Mouse (Mus musculus): ENCODE results near the gene Fam227b. TPM values are rescaled to one million over a fixed set of nuclear protein-coding genes. Genes with fewer than 3 reads are reported as not detected.

Gene Fam227b
- polyA plus RNA-seq, 1 experiment from 2014 or later = not detected

GRCm38 (mm10) chr2:126034379-126035005 lies 117.3 kb downstream of the Fam227b start, which contains the start of gene Fgf7:
TSS of gene Fgf7 (plus strand) at chr2:126034658.
- Histone ChIP-seq H3K9me3 (replicated peaks; ENCODE audit: control insufficient read depth, low read length) (no peaks in the 10 kb centered on the region), H3K36me3 (ENCODE audit: control insufficient read depth, insufficient read depth, low read length) (no peaks in the 10 kb centered on the region), H3K4me3 (ENCODE audit: low read depth, low read length) (no peak within 1 kb of the TSS), H3K4me2 (ENCODE audit: low read length) (no peak within 1 kb of the TSS), H3K4me1 (ENCODE audit: control insufficient read depth, insufficient read depth, low read length) (no peaks in the 10 kb centered on the region), H3K27ac (ENCODE audit: low read depth, low read length) (no peak within 1 kb of the TSS), H3K9ac (ENCODE audit: low read length) (no peak within 1 kb of the TSS), H3K27me3 (replicated peaks; ENCODE audit: control insufficient read depth, insufficient read depth, low read length) (no peaks in the 10 kb centered on the region)
- WGBS = 28% methylated on average over 15 of the region's 15 CpGs
- ATAC-seq (peak; percentile 85), DNase-seq (ENCODE audit: low spot score) (peak; percentile 73)

GRCm38 (mm10) chr2:126033114-126033972 lies 118.5 kb downstream of the Fam227b start:
- Histone ChIP-seq H3K4me1 (ENCODE audit: control insufficient read depth, insufficient read depth, low read length) (no peaks in the 10 kb centered on the region), H3K36me3 (ENCODE audit: control insufficient read depth, insufficient read depth, low read length) (no peaks in the 10 kb centered on the region), H3K4me3 (ENCODE audit: low read depth, low read length) (no peak overlapping the region), H3K27me3 (replicated peaks; ENCODE audit: control insufficient read depth, insufficient read depth, low read length) (no peaks in the 10 kb centered on the region), H3K9ac (ENCODE audit: low read length) (no peak overlapping the region), H3K4me2 (ENCODE audit: low read length) (no peak overlapping the region), H3K27ac (ENCODE audit: low read depth, low read length) (no peak overlapping the region), H3K9me3 (replicated peaks; ENCODE audit: control insufficient read depth, low read length) (no peaks in the 10 kb centered on the region)
- peak; percentile 45 for DNase-seq (ENCODE audit: low spot score)
- peak; percentile 50 for ATAC-seq
- 78% methylated on average over 8 of the region's 8 CpGs for WGBS

DNA sequence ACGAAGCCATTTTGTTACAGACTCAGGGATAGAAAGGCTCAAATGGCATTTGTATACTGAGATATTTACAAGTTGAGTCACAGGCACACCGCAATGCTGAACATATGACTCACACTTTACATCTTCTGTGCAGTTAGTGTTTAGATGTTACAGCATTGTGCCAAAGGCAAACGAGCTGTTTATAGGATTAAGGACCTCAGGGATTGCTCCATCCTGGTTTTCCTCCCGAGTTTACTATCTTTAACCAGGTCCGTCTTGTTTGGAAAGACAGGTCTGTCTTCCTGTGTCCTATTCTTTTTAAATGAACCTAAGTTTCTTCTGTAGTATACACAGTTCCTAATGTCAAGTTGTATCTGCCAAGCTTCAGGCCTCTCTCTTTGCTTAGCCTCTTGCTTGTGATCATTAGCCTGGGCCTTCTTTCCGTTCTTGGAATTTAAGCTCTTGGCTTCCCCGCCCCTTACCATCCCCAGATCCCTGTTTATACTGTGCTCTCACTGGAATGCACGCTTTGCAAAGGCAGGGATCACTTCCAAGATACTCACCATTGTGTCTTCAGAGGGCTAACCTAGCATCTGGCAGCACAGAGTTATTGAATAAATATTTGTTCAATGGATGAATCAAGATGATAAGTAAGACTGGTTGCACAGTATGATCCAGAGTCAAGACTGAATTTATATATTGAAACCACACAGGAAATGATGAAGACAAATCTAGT lies 120.5 kb downstream of the Fam227b start:
- no peak for ATAC-seq
- WGBS = 53% methylated on average over 8 of the region's 8 CpGs

GRCm38 (mm10) chr2:126015763-126016473 lies 135.9 kb downstream of the Fam227b start:
- Histone ChIP-seq H3K4me1 (ENCODE audit: control insufficient read depth, insufficient read depth, low read length) (peaks cover 12% of the 10 kb centered on the region; the same call in 1 of the 2 replicates), H3K4me2 (ENCODE audit: low read length) (no peak overlapping the region), H3K36me3 (ENCODE audit: control insufficient read depth, insufficient read depth, low read length) (no peaks in the 10 kb centered on the region), H3K27me3 (replicated peaks; ENCODE audit: control insufficient read depth, insufficient read depth, low read length) (no peaks in the 10 kb centered on the region), H3K4me3 (ENCODE audit: low read depth, low read length) (no peak overlapping the region), H3K27ac (ENCODE audit: low read depth, low read length) (no peak overlapping the region), H3K9ac (ENCODE audit: low read length) (no peak overlapping the region), H3K9me3 (replicated peaks; ENCODE audit: control insufficient read depth, low read length) (no peaks in the 10 kb centered on the region)
- WGBS = 2% methylated on average over 3 of the region's 3 CpGs
- DNase-seq (ENCODE audit: low spot score) (peak; percentile 71), ATAC-seq (peak; percentile 87)

More for the DNA sequence above, 120.5 kb downstream of the Fam227b start:
- H3K36me3 ChIP-seq (ENCODE audit: control insufficient read depth, insufficient read depth, low read length) = no peaks in the 10 kb centered on the region
- H3K9me3 ChIP-seq (replicated peaks; ENCODE audit: control insufficient read depth, low read length) = no peaks in the 10 kb centered on the region
- H3K9ac ChIP-seq (ENCODE audit: low read length) = no peak overlapping the region
- no peak overlapping the region for H3K4me2 ChIP-seq (ENCODE audit: low read length)
- DNase-seq (ENCODE audit: low spot score) = no peak
- H3K4me1 ChIP-seq (ENCODE audit: control insufficient read depth, insufficient read depth, low read length) = no peaks in the 10 kb centered on the region
- H3K27ac ChIP-seq (ENCODE audit: low read depth, low read length) = no peak overlapping the region
- no peaks in the 10 kb centered on the region for H3K27me3 ChIP-seq (replicated peaks; ENCODE audit: control insufficient read depth, insufficient read depth, low read length)
- H3K4me3 ChIP-seq (ENCODE audit: low read depth, low read length) = no peak overlapping the region

- Histone ChIP-seq H3K27me3 (replicated peaks; ENCODE audit: control insufficient read depth, insufficient read depth, low read length) (no peaks in the 10 kb centered on the region), H3K27ac (ENCODE audit: low read depth, low read length) (peak overlapping the region; percentile 54; the same call in 1 of the 2 replicates), H3K4me3 (ENCODE audit: low read depth, low read length) (no peak overlapping the region), H3K9me3 (replicated peaks; ENCODE audit: control insufficient read depth, low read length) (no peaks in the 10 kb centered on the region), H3K36me3 (ENCODE audit: control insufficient read depth, insufficient read depth, low read length) (no peaks in the 10 kb centered on the region), H3K9ac (ENCODE audit: low read length) (no peak overlapping the region), H3K4me1 (ENCODE audit: control insufficient read depth, insufficient read depth, low read length) (peaks cover 12% of the 10 kb centered on the region; the same call in 1 of the 2 replicates), H3K4me2 (ENCODE audit: low read length) (no peak overlapping the region)
- 16% methylated on average over 12 of the region's 12 CpGs for WGBS
- ATAC-seq (peak; percentile 73), DNase-seq (ENCODE audit: low spot score) (peak; percentile 32)
Observed at GRCm38 (mm10) chr2:126014989-126015710, 136.7 kb downstream of the Fam227b start.

- no peak for ATAC-seq
- no peak overlapping the region for H3K4me3 ChIP-seq (ENCODE audit: low read depth, low read length)
- no peak overlapping the region for H3K27ac ChIP-seq (ENCODE audit: low read depth, low read length)
- 69% methylated on average over 2 of the region's 2 CpGs for WGBS
- no peak for DNase-seq (ENCODE audit: low spot score)
- H3K9me3 ChIP-seq (replicated peaks; ENCODE audit: control insufficient read depth, low read length) = no peaks in the 10 kb centered on the region
- no peak overlapping the region for H3K4me2 ChIP-seq (ENCODE audit: low read length)
- H3K36me3 ChIP-seq (ENCODE audit: control insufficient read depth, insufficient read depth, low read length) = no peaks in the 10 kb centered on the region
- H3K4me1 ChIP-seq (ENCODE audit: control insufficient read depth, insufficient read depth, low read length) = no peaks in the 10 kb centered on the region
- H3K27me3 ChIP-seq (replicated peaks; ENCODE audit: control insufficient read depth, insufficient read depth, low read length) = no peaks in the 10 kb centered on the region
- H3K9ac ChIP-seq (ENCODE audit: low read length) = no peak overlapping the region
Observed at GRCm38 (mm10) chr2:126006742-126007141, 145.1 kb downstream of the Fam227b start.

DNA sequence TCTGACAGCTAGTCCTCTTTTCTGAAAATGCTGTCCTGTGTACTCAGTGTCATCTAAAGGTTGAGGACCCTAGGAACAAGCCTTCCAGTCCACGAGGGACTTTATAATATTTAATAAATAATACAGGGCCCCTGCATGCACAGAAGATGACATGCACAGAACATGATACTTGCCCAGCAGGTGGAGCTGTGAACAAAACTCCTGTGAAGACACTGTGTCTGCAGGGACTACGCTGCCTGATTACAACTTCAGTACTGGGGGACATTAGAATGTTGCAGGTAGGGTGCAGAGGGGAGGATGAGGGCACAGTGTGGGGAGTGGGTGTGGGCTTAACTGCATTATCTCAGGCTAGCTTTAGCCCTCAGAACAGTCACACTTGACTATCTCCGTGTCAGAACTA lies 145.7 kb downstream of the Fam227b start:
- H3K36me3 ChIP-seq (ENCODE audit: control insufficient read depth, insufficient read depth, low read length) = no peaks in the 10 kb centered on the region
- no peak overlapping the region for H3K27ac ChIP-seq (ENCODE audit: low read depth, low read length)
- no peak overlapping the region for H3K4me3 ChIP-seq (ENCODE audit: low read depth, low read length)
- no peak overlapping the region for H3K9ac ChIP-seq (ENCODE audit: low read length)
- no peaks in the 10 kb centered on the region for H3K27me3 ChIP-seq (replicated peaks; ENCODE audit: control insufficient read depth, insufficient read depth, low read length)
- WGBS = 42% methylated on average over 3 of the region's 3 CpGs
- H3K4me2 ChIP-seq (ENCODE audit: low read length) = no peak overlapping the region
- no peaks in the 10 kb centered on the region for H3K4me1 ChIP-seq (ENCODE audit: control insufficient read depth, insufficient read depth, low read length)
- ATAC-seq (peak; percentile 77; the same call in 1 of the 2 replicates), DNase-seq (ENCODE audit: low spot score) (peak; percentile 73)
- H3K9me3 ChIP-seq (replicated peaks; ENCODE audit: control insufficient read depth, low read length) = no peaks in the 10 kb centered on the region

- no peak for DNase-seq (ENCODE audit: low spot score)
- 81% methylated on average over 5 of the region's 5 CpGs for WGBS
- Histone ChIP-seq H3K9me3 (replicated peaks; ENCODE audit: control insufficient read depth, low read length) (no peaks in the 10 kb centered on the region), H3K36me3 (ENCODE audit: control insufficient read depth, insufficient read depth, low read length) (no peaks in the 10 kb centered on the region), H3K4me3 (ENCODE audit: low read depth, low read length) (no peak overlapping the region), H3K9ac (ENCODE audit: low read length) (no peak overlapping the region), H3K4me1 (ENCODE audit: control insufficient read depth, insufficient read depth, low read length) (no peaks in the 10 kb centered on the region), H3K27ac (ENCODE audit: low read depth, low read length) (no peak overlapping the region), H3K4me2 (ENCODE audit: low read length) (no peak overlapping the region), H3K27me3 (replicated peaks; ENCODE audit: control insufficient read depth, insufficient read depth, low read length) (no peaks in the 10 kb centered on the region)
- ATAC-seq = no peak
Observed at GRCm38 (mm10) chr2:126002291-126002690, 149.5 kb downstream of the Fam227b start.
